Mouse (Mus musculus) midbrain, postnatal 0 days (tissue): ENCODE data around the gene Pten. TPM values are rescaled to one million over a fixed set of nuclear protein-coding genes. Genes with fewer than 3 reads are reported as not detected.

Experiments used
- ATAC-seq: fragments of 200-750 bp; cut with Nextera tagmentation; 2 replicates; pipeline ENCODE4 v1.8.0; 2017; ENCODE audit warnings: moderate number of reproducible peaks, mild to moderate bottlenecking, moderate TSS enrichment, moderate library complexity; ENCODE audit not compliant: low FRiP score
- DNase-seq: peaks from one replicate; pipeline ENCODE4 v3.0.0-alpha.2; 2015; ENCODE audit warnings: low spot score
- H3K27ac ChIP-seq: fragments of 300-500 bp; sonication (generic); 2 replicates; pipeline ENCODE4 v1.5.1; 2014; ENCODE audit warnings: low read depth, mild to moderate bottlenecking, low read length, mixed read lengths
- H3K27me3 ChIP-seq: fragments of 300-500 bp; sonication (generic); 2 replicates; pipeline ENCODE4 v1.6.1; 2014; ENCODE audit warnings: low read length, control low read depth, mixed read lengths; ENCODE audit not compliant: insufficient read depth
- H3K36me3 ChIP-seq: fragments of 300-500 bp; sonication (generic); 2 replicates; pipeline ENCODE4 v1.6.1; 2014; ENCODE audit warnings: low read length, control low read depth, mixed read lengths; ENCODE audit not compliant: insufficient read depth
- H3K4me1 ChIP-seq: fragments of 300-500 bp; sonication (generic); 2 replicates; pipeline ENCODE4 v1.6.1; 2014; ENCODE audit warnings: mild to moderate bottlenecking, control low read depth, antibody characterized with exemption, low read length, mixed read lengths; ENCODE audit not compliant: insufficient read depth
- H3K4me2 ChIP-seq: fragments of 300-500 bp; sonication (generic); 2 replicates; pipeline ENCODE4 v1.6.1; 2014; ENCODE audit warnings: low read depth, mild to moderate bottlenecking, low read length, mixed read lengths; ENCODE audit not compliant: poor library complexity, severe bottlenecking
- H3K4me3 ChIP-seq: fragments of 300-500 bp; sonication (generic); 2 replicates; pipeline ENCODE4 v1.5.1; 2014; ENCODE audit warnings: low read depth, mild to moderate bottlenecking, low read length, moderate library complexity
- H3K9ac ChIP-seq: fragments of 300-500 bp; sonication (generic); replicated peaks from 2 replicates; pipeline ENCODE4 v1.6.1; 2014; ENCODE audit warnings: mild to moderate bottlenecking, low read length, moderate library complexity, mixed read lengths; ENCODE audit not compliant: poor library complexity, severe bottlenecking
- H3K9me3 ChIP-seq: fragments of 300-500 bp; sonication (generic); 2 replicates; pipeline ENCODE4 v1.6.1; 2016; ENCODE audit warnings: low read length, control low read depth
- CTCF ChIP-seq: IDR thresholded peaks from 2 replicates; pipeline ENCODE4 v1.5.1; 2016; ENCODE audit warnings: antibody characterized with exemption, mild to moderate bottlenecking
- WGBS: fragments of 180-500 bp; shearing (Covaris S2); extraction: QIAGEN DNeasy Blood & Tissue Kit; methylation state at CpG from one replicate; pipeline ENCODE4 v1.1.7; 2014; 5-methylcytosine and 5-hydroxymethylcytosine counted together
- polyA plus RNA-seq: library from polyadenylated mRNA; unstranded; fragments of >200 nt; fragmentation: Nextera tagmentation; extraction: Ambion mirVana; gene quantifications from 2 replicates; pipeline ENCODE4 v1.2.1, GENCODE M21; 2015
- total RNA-seq: library from RNA; depleted of rRNA; stranded (reverse); fragments of >200 nt; gene quantifications from 2 replicates; pipeline ENCODE4 v1.2.3, GENCODE M21; 2014

The Pten gene
- total and polyA plus RNA-seq, 2 experiments from 2014 or later, result 14.0 to 117 TPM

GRCm38 (mm10) chr19:32713471-32713870, 43.8 kb upstream of the Pten start:
- no peak for DNase-seq
- Histone ChIP-seq H3K4me1 (no peaks in the 10 kb centered on the region), H3K9me3 (no peaks in the 10 kb centered on the region), H3K9ac (no peak overlapping the region), H3K4me2 (no peak overlapping the region), H3K36me3 (no peaks in the 10 kb centered on the region), H3K4me3 (no peak overlapping the region), H3K27me3 (no peaks in the 10 kb centered on the region), H3K27ac (no peak overlapping the region)
- no peak for TF ChIP-seq CTCF
- WGBS, result 69% methylated on average over 3 of the region's 3 CpGs
- ATAC-seq, result no peak

GRCm38 (mm10) chr19:32715201-32715600, 42.1 kb upstream of the Pten start:
- TF ChIP-seq CTCF, result peak; percentile 91
- no peaks in the 10 kb centered on the region for H3K27me3 ChIP-seq
- no peaks in the 10 kb centered on the region for H3K4me1 ChIP-seq
- H3K9ac ChIP-seq, result no peak overlapping the region
- WGBS, result 1% methylated on average over 3 of the region's 3 CpGs
- DNase-seq (peak; percentile 80), ATAC-seq (no peak)
- no peaks in the 10 kb centered on the region for H3K36me3 ChIP-seq
- H3K9me3 ChIP-seq, result no peaks in the 10 kb centered on the region
- H3K4me2 ChIP-seq, result no peak overlapping the region
- no peak overlapping the region for H3K4me3 ChIP-seq
- H3K27ac ChIP-seq, result no peak overlapping the region

GRCm38 (mm10) chr19:32715681-32716080, 41.6 kb upstream of the Pten start:
- H3K36me3 ChIP-seq, result no peaks in the 10 kb centered on the region
- ATAC-seq (no peak), DNase-seq (no peak)
- no peaks in the 10 kb centered on the region for H3K9me3 ChIP-seq
- no peak for TF ChIP-seq CTCF
- no peak overlapping the region for H3K4me3 ChIP-seq
- H3K27me3 ChIP-seq, result no peaks in the 10 kb centered on the region
- no peak overlapping the region for H3K4me2 ChIP-seq
- no peak overlapping the region for H3K9ac ChIP-seq
- H3K4me1 ChIP-seq, result no peaks in the 10 kb centered on the region
- no peak overlapping the region for H3K27ac ChIP-seq

GRCm38 (mm10) chr19:32717590-32717989, 39.7 kb upstream of the Pten start:
- 74% methylated on average over 3 of the region's 3 CpGs for WGBS
- DNase-seq (peak; percentile 20), ATAC-seq (no peak)
- Histone ChIP-seq H3K4me3 (no peak overlapping the region), H3K27me3 (no peaks in the 10 kb centered on the region), H3K27ac (no peak overlapping the region), H3K36me3 (no peaks in the 10 kb centered on the region), H3K9me3 (no peaks in the 10 kb centered on the region), H3K9ac (no peak overlapping the region), H3K4me1 (no peaks in the 10 kb centered on the region), H3K4me2 (no peak overlapping the region)
- peak; percentile 54 for TF ChIP-seq CTCF

GRCm38 (mm10) chr19:32720319-32720718, 37.0 kb upstream of the Pten start:
- no peak overlapping the region for H3K4me3 ChIP-seq
- H3K4me1 ChIP-seq, result no peaks in the 10 kb centered on the region
- no peaks in the 10 kb centered on the region for H3K27me3 ChIP-seq
- no peak overlapping the region for H3K4me2 ChIP-seq
- no peaks in the 10 kb centered on the region for H3K9me3 ChIP-seq
- DNase-seq (no peak), ATAC-seq (no peak)
- H3K9ac ChIP-seq, result no peak overlapping the region
- WGBS, result 87% methylated on average over 1 of the region's 1 CpGs
- H3K36me3 ChIP-seq, result no peaks in the 10 kb centered on the region
- H3K27ac ChIP-seq, result no peak overlapping the region
- TF ChIP-seq CTCF, result no peak

- ATAC-seq (no peak), DNase-seq (no peak)
- H3K27ac ChIP-seq, result no peak overlapping the region
- peaks cover 3% of the 10 kb centered on the region; the same call in 1 of the 2 replicates for H3K27me3 ChIP-seq
- H3K9ac ChIP-seq, result no peak overlapping the region
- 16% methylated on average over 7 of the region's 7 CpGs for WGBS
- H3K36me3 ChIP-seq, result no peaks in the 10 kb centered on the region
- H3K4me1 ChIP-seq, result peaks cover 10% of the 10 kb centered on the region
- TF ChIP-seq CTCF, result no peak
- H3K4me3 ChIP-seq, result no peak overlapping the region
- no peak overlapping the region for H3K4me2 ChIP-seq
- no peaks in the 10 kb centered on the region for H3K9me3 ChIP-seq
Observed at GRCm38 (mm10) chr19:32723817-32724216, 33.5 kb upstream of the Pten start.
